Mouse (Mus musculus): Measurements from ENCODE around the gene Bloc1s2. TPM values are rescaled to one million over a fixed set of nuclear protein-coding genes. Genes with fewer than 3 reads are reported as not detected.

Gene Bloc1s2
- polyA plus RNA-seq, 1 experiment from 2014 or later: 149 TPM

DNA sequence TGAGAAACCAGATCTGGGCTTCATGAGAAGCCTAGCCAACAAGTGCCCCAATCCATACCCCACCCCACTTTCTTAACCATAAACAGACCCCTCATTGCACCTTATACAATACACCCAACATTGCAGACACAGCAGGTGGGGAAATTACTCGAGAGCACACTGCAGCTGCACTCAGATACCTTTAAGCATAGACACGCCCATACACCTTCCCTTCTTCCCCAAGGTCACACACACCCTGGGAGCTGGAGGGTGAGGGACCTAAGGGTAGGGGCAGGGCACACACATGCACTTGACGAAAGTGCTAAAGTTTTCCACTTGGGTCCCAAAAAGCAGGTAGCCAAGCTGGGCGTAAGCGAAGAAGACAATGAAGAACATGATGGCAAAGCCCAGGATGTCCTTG, 7.5 kb upstream of the Bloc1s2 start:
- peaks cover 5% of the 10 kb centered on the region; the same call in 1 of the 2 replicates for H3K27me3 ChIP-seq
- H3K4me1 ChIP-seq: no peaks in the 10 kb centered on the region
- no peaks in the 10 kb centered on the region for H3K9me3 ChIP-seq
- H3K36me3 ChIP-seq: no peaks in the 10 kb centered on the region
- H3K27ac ChIP-seq (replicated peaks): no peak overlapping the region
- H3K4me3 ChIP-seq: no peak overlapping the region
- H3K4me2 ChIP-seq (replicated peaks): no peak overlapping the region
- WGBS: 84% methylated on average over 5 of the region's 5 CpGs
- H3K9ac ChIP-seq (replicated peaks): no peak overlapping the region
- no peak for ATAC-seq (replicated peaks)

DNA sequence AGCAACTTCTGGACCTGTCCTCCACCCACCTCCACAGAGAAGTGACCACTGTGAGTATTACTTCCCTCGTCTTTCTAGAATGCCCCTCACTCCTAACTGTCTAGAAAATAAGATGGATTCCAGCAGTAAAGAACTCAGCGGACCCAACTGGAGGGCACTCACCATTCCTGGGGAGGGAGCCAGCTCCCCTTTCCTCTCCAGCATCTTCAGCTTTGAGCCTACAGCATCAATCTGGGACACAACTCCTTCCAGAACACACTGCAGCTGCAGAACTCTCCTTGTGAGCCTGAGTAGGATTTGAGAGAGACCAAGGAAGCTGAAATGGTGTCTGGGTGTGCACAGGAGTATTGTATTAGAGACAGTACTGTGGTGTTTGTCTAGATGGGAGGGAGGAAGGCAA, 2.7 kb upstream of the Bloc1s2 start:
- Histone ChIP-seq H3K4me3 (no peak overlapping the region), H3K4me1 (peaks cover 17% of the 10 kb centered on the region), H3K9ac (replicated peaks) (no peak overlapping the region), H3K9me3 (no peaks in the 10 kb centered on the region), H3K4me2 (replicated peaks) (no peak overlapping the region), H3K27me3 (peaks cover 3% of the 10 kb centered on the region; the same call in 1 of the 2 replicates), H3K36me3 (no peaks in the 10 kb centered on the region), H3K27ac (replicated peaks) (no peak overlapping the region)
- no peak for ATAC-seq (replicated peaks)
- WGBS: 85% methylated on average over 2 of the region's 2 CpGs

GRCm38 (mm10) chr19:44148345-44148744, 2.1 kb upstream of the Bloc1s2 start:
- H3K36me3 ChIP-seq: no peaks in the 10 kb centered on the region
- no peak overlapping the region for H3K9ac ChIP-seq (replicated peaks)
- H3K27ac ChIP-seq (replicated peaks): no peak overlapping the region
- no peak for ATAC-seq (replicated peaks)
- H3K27me3 ChIP-seq: peaks cover 3% of the 10 kb centered on the region; the same call in 1 of the 2 replicates
- no peak overlapping the region for H3K4me3 ChIP-seq
- no peak overlapping the region for H3K4me2 ChIP-seq (replicated peaks)
- peaks cover 17% of the 10 kb centered on the region for H3K4me1 ChIP-seq
- H3K9me3 ChIP-seq: no peaks in the 10 kb centered on the region
- 54% methylated on average over 2 of the region's 2 CpGs for WGBS

DNA sequence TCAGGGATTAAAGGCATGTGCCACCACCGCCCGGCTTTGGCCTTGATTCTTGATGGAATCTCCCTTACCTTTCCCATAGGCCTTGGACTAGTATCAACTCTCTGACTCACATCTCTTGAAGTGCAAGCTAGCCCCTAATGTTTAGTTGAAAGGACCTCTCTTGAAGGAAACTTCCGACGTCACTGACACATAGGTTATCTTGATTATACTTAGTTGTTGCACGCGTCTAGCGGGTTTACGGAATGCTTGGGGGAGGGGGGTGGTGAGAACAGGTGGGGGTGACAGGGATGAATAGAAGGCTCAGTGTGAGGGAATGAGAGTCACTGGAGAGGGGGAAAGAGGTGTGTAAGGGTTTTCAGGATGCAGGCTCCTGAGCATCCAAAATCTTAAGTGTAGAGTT, 705 bp upstream of the Bloc1s2 start:
- Histone ChIP-seq H3K36me3 (peaks cover 13% of the 10 kb centered on the region), H3K9ac (replicated peaks) (no peak overlapping the region), H3K27ac (replicated peaks) (no peak overlapping the region), H3K4me3 (no peak overlapping the region), H3K4me1 (peaks cover 17% of the 10 kb centered on the region), H3K27me3 (peaks cover 3% of the 10 kb centered on the region; the same call in 1 of the 2 replicates), H3K4me2 (replicated peaks) (no peak overlapping the region), H3K9me3 (no peaks in the 10 kb centered on the region)
- 95% methylated on average over 8 of the region's 8 CpGs for WGBS
- ATAC-seq (replicated peaks): no peak

- Histone ChIP-seq H3K4me1 (peaks cover 17% of the 10 kb centered on the region), H3K9me3 (no peaks in the 10 kb centered on the region), H3K27ac (replicated peaks) (peak overlapping the region; percentile 73), H3K36me3 (peaks cover 17% of the 10 kb centered on the region), H3K9ac (replicated peaks) (peak overlapping the region; percentile 85), H3K27me3 (peaks cover 3% of the 10 kb centered on the region; the same call in 1 of the 2 replicates), H3K4me3 (peak overlapping the region; percentile 87), H3K4me2 (replicated peaks) (peak overlapping the region; percentile 81)
- 57% methylated on average over 9 of the region's 9 CpGs for WGBS
- ATAC-seq (replicated peaks): peak; percentile 67; the same call in 1 of the 2 replicates
These were observed 278 bp upstream of the Bloc1s2 start for GRCm38 (mm10) chr19:44146568-44146879.

GRCm38 (mm10) chr19:44144366-44144765, 1.9 kb downstream of the Bloc1s2 start:
- WGBS: 93% methylated on average over 9 of the region's 9 CpGs
- Histone ChIP-seq H3K36me3 (peaks cover 34% of the 10 kb centered on the region), H3K9me3 (no peaks in the 10 kb centered on the region)

GRCm38 (mm10) chr19:44135960-44136485, 10.2 kb downstream of the Bloc1s2 start:
- Histone ChIP-seq H3K4me2 (replicated peaks) (peak overlapping the region; percentile 55), H3K9ac (replicated peaks) (peak overlapping the region; percentile 45), H3K4me1 (peaks cover 14% of the 10 kb centered on the region), H3K27ac (replicated peaks) (0 out of 2 replicates have a peak overlapping the region, but pooled peaks have one; percentile 9), H3K27me3 (no peaks in the 10 kb centered on the region), H3K4me3 (peak overlapping the region; percentile 80), H3K9me3 (no peaks in the 10 kb centered on the region), H3K36me3 (peaks cover 30% of the 10 kb centered on the region)
- ATAC-seq (replicated peaks): peak; percentile 34; the same call in 1 of the 2 replicates
- WGBS: 26% methylated on average over 7 of the region's 7 CpGs

More at GRCm38 (mm10) chr19:44144366-44144765, 1.9 kb downstream of the Bloc1s2 start:
- no peak overlapping the region for H3K4me3 ChIP-seq
- H3K27ac ChIP-seq (replicated peaks): no peak overlapping the region
- H3K9ac ChIP-seq (replicated peaks): no peak overlapping the region
- no peaks in the 10 kb centered on the region for H3K27me3 ChIP-seq
- peaks cover 17% of the 10 kb centered on the region for H3K4me1 ChIP-seq
- no peak for ATAC-seq (replicated peaks)
- H3K4me2 ChIP-seq (replicated peaks): no peak overlapping the region

DNA sequence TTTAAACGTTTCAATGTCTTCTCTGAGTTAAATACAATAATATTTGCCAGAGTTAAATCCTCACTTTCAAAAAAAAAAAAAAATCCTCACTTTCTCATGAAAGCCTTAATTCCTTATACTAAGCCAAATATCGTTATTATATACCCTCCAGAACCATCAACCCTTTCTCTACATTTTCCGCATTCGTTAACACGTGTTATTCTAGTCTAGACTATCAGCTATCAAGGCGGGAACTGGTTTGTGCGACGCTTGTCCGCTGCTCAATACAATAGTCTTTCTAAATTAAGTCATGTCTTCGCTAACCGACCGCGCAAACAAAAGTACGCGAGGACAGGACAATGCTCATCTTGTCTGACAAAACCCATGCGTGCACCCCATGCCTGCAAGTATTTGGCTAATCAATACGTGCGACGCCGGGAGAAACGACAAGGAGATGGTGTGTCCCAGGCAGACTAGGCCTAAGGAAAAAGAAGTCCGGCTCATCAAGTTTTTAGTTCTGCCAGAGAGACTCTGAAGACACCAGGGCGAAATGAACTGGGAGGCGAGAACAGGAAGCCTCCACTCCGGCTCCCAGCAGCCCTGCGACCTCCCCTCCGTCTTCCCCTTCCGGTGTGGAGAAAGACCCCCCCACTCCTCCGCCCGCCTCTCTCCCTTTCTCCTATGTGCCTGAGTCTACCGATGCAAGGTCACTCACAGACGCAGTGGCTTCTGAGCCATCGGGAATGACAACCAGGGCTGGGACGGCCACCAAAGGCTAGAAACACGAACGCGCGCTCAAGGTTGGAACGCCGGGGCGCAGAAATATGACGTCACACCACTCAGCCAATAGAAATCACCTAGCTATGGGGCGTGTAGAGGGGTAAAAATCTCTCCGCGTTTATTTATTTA, 10.9 kb downstream of the Bloc1s2 start, which contains the start of gene Cwf19l1:
Cwf19l1 (minus strand) TSS at position 805 of the 888 bp plus-strand sequence.
- Histone ChIP-seq H3K36me3 (peaks cover 33% of the 10 kb centered on the region), H3K27ac (replicated peaks) (peak within 1 kb of the TSS; percentile 91), H3K4me3 (peak within 1 kb of the TSS; percentile 80), H3K9me3 (no peaks in the 10 kb centered on the region), H3K9ac (replicated peaks) (peak within 1 kb of the TSS; percentile 76), H3K4me2 (replicated peaks) (peak within 1 kb of the TSS; percentile 80), H3K27me3 (no peaks in the 10 kb centered on the region), H3K4me1 (peaks cover 14% of the 10 kb centered on the region)
- peak; percentile 92 for ATAC-seq (replicated peaks)
- under 1% methylated on average over 45 of the region's 45 CpGs for WGBS

- Histone ChIP-seq H3K36me3 (peaks cover 31% of the 10 kb centered on the region), H3K4me2 (replicated peaks) (no peak overlapping the region), H3K27ac (replicated peaks) (no peak overlapping the region), H3K9me3 (no peaks in the 10 kb centered on the region), H3K9ac (replicated peaks) (no peak overlapping the region), H3K27me3 (no peaks in the 10 kb centered on the region), H3K4me3 (no peak overlapping the region), H3K4me1 (peaks cover 14% of the 10 kb centered on the region)
- ATAC-seq (replicated peaks): no peak
- 90% methylated on average over 5 of the region's 5 CpGs for WGBS
These were observed 13.3 kb downstream of the Bloc1s2 start for GRCm38 (mm10) chr19:44132917-44133316.

GRCm38 (mm10) chr19:44128560-44128959, 17.7 kb downstream of the Bloc1s2 start:
- WGBS: 93% methylated on average over 2 of the region's 2 CpGs
- H3K9me3 ChIP-seq: no peaks in the 10 kb centered on the region
- H3K4me1 ChIP-seq: no peaks in the 10 kb centered on the region
- H3K9ac ChIP-seq (replicated peaks): no peak overlapping the region
- no peak for ATAC-seq (replicated peaks)
- no peak overlapping the region for H3K4me3 ChIP-seq
- H3K36me3 ChIP-seq: peaks cover 67% of the 10 kb centered on the region
- H3K27me3 ChIP-seq: no peaks in the 10 kb centered on the region
- H3K4me2 ChIP-seq (replicated peaks): no peak overlapping the region
- no peak overlapping the region for H3K27ac ChIP-seq (replicated peaks)

GRCm38 (mm10) chr19:44127729-44128497, 18.3 kb downstream of the Bloc1s2 start:
- H3K36me3 ChIP-seq: peaks cover 74% of the 10 kb centered on the region
- H3K9me3 ChIP-seq: no peaks in the 10 kb centered on the region
- H3K4me3 ChIP-seq: no peak overlapping the region
- no peak for ATAC-seq (replicated peaks)
- WGBS: 95% methylated on average over 10 of the region's 10 CpGs
- no peak overlapping the region for H3K27ac ChIP-seq (replicated peaks)
- H3K4me2 ChIP-seq (replicated peaks): no peak overlapping the region
- no peaks in the 10 kb centered on the region for H3K4me1 ChIP-seq
- no peaks in the 10 kb centered on the region for H3K27me3 ChIP-seq
- H3K9ac ChIP-seq (replicated peaks): no peak overlapping the region

- H3K36me3 ChIP-seq: peaks cover 80% of the 10 kb centered on the region
- H3K9me3 ChIP-seq: no peaks in the 10 kb centered on the region
- no peak overlapping the region for H3K9ac ChIP-seq (replicated peaks)
- no peak overlapping the region for H3K4me2 ChIP-seq (replicated peaks)
- no peak overlapping the region for H3K27ac ChIP-seq (replicated peaks)
- no peaks in the 10 kb centered on the region for H3K27me3 ChIP-seq
- WGBS: 94% methylated on average over 7 of the region's 7 CpGs
- H3K4me1 ChIP-seq: no peaks in the 10 kb centered on the region
- no peak overlapping the region for H3K4me3 ChIP-seq
- ATAC-seq (replicated peaks): no peak
These were observed 25.1 kb downstream of the Bloc1s2 start for GRCm38 (mm10) chr19:44121137-44121536.
